Mouse (Mus musculus) stomach, embryonic 14.5 days (tissue): Measurements from ENCODE around the gene Dock9. TPM values are rescaled to one million over a fixed set of nuclear protein-coding genes. Genes with fewer than 3 reads are reported as not detected.
"Not testable (repeated sequence)": the region's sequence is repeated elsewhere in the genome, so short reads cannot be mapped to it uniquely, and the experiment has no call there.

Experiments
- ATAC-seq: fragments of 200-750 bp; cut with Nextera tagmentation; 2 replicates; pipeline ENCODE4 v1.8.0; 2017; ENCODE audit warnings: low read depth, moderate TSS enrichment; ENCODE audit not compliant: insufficient number of reproducible peaks, insufficient read depth, low FRiP score
- H3K27ac ChIP-seq: fragments of 300-500 bp; sonication (generic); 2 replicates; pipeline ENCODE4 v1.5.1; 2014; ENCODE audit warnings: mild to moderate bottlenecking, low read length, moderate library complexity, mixed read lengths
- H3K27me3 ChIP-seq: fragments of 300-500 bp; sonication (generic); 2 replicates; pipeline ENCODE4 v1.6.1; 2014; ENCODE audit warnings: low read length, control low read depth, mixed read lengths; ENCODE audit not compliant: control insufficient read depth, insufficient read depth
- H3K36me3 ChIP-seq: fragments of 300-500 bp; sonication (generic); 2 replicates; pipeline ENCODE4 v1.6.1; 2014; ENCODE audit warnings: mild to moderate bottlenecking, control low read depth, low read length, moderate library complexity, mixed read lengths; ENCODE audit not compliant: control insufficient read depth, insufficient read depth
- H3K4me1 ChIP-seq: fragments of 300-500 bp; sonication (generic); 2 replicates; pipeline ENCODE4 v1.6.1; 2014; ENCODE audit warnings: low read length, control low read depth, mixed read lengths; ENCODE audit not compliant: control insufficient read depth, insufficient read depth
- H3K4me2 ChIP-seq: fragments of 300-500 bp; sonication (generic); replicated peaks from 2 replicates; pipeline ENCODE4 v1.6.1; 2014; ENCODE audit warnings: low read depth, low read length, control low read depth
- H3K4me3 ChIP-seq: fragments of 300-500 bp; sonication (generic); 2 replicates; pipeline ENCODE4 v1.5.1; 2014; ENCODE audit warnings: low read depth, low read length, control low read depth
- H3K9ac ChIP-seq: fragments of 300-500 bp; sonication (generic); replicated peaks from 2 replicates; pipeline ENCODE4 v1.6.1; 2014; ENCODE audit warnings: low read depth, mild to moderate bottlenecking, control low read depth, low read length, moderate library complexity, mixed read lengths
- H3K9me3 ChIP-seq: fragments of 300-500 bp; sonication (generic); 2 replicates; pipeline ENCODE4 v1.6.1; 2016; ENCODE audit warnings: low read depth, low read length, control low read depth; ENCODE audit not compliant: control insufficient read depth
- WGBS: fragments of 180-500 bp; shearing (Covaris S2); extraction: QIAGEN DNeasy Blood & Tissue Kit; methylation state at CpG from one replicate; pipeline ENCODE4 v1.1.7; 2014; 5-methylcytosine and 5-hydroxymethylcytosine counted together
- polyA plus RNA-seq: library from polyadenylated mRNA; unstranded; fragments of >200 nt; fragmentation: Nextera tagmentation; extraction: Ambion mirVana; gene quantifications from 2 replicates; pipeline ENCODE4 v1.2.1, GENCODE M21; 2014

The Dock9 gene
- polyA plus RNA-seq, 1 experiment from 2014 or later = 28.0 TPM

DNA sequence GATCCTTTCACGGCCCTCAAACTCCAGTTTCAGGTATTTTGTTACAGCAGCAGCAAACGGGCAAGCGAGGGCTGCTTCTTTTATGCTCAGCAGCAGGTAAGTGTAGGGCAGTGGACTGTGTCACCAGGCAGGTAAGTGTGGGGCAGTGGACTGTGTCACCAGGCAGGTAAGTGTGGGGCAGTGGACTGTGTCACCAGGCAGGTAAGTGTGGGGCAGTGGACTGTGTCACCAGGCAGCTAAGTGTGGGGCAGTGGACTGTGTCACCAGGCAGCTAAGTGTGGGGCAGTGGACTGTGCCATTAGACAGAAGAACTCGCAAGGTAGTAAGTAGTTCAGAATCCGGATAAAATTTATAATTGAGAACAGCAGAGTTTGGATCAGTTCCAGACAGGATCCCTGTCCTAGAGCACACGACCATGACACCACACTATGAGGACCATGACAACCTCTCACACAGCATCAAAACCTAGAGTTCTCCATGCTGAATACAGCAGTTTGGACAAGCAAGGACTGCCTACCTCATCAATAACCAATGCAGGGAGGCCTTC, 173.6 kb downstream of the Dock9 start:
- not testable (repeated sequence) for ATAC-seq, H3K9me3 ChIP-seq, H3K27me3 ChIP-seq, H3K4me2 ChIP-seq, H3K27ac ChIP-seq, H3K4me3 ChIP-seq, H3K9ac ChIP-seq, H3K4me1 ChIP-seq
- peaks cover 26% of the 10 kb centered on the region; the same call in 1 of the 2 replicates for H3K36me3 ChIP-seq
- WGBS = 85% methylated on average over 6 of the region's 6 CpGs

GRCm38 (mm10) chr14:121621806-121622205, 175.8 kb downstream of the Dock9 start:
- no peak overlapping the region for H3K4me2 ChIP-seq
- H3K4me3 ChIP-seq = no peak overlapping the region
- H3K27me3 ChIP-seq = no peaks in the 10 kb centered on the region
- H3K36me3 ChIP-seq = peaks cover 18% of the 10 kb centered on the region; the same call in 1 of the 2 replicates
- WGBS = 95% methylated on average over 3 of the region's 3 CpGs
- H3K4me1 ChIP-seq = no peaks in the 10 kb centered on the region
- no peaks in the 10 kb centered on the region for H3K9me3 ChIP-seq
- no peak for ATAC-seq
- no peak overlapping the region for H3K27ac ChIP-seq
- no peak overlapping the region for H3K9ac ChIP-seq

DNA sequence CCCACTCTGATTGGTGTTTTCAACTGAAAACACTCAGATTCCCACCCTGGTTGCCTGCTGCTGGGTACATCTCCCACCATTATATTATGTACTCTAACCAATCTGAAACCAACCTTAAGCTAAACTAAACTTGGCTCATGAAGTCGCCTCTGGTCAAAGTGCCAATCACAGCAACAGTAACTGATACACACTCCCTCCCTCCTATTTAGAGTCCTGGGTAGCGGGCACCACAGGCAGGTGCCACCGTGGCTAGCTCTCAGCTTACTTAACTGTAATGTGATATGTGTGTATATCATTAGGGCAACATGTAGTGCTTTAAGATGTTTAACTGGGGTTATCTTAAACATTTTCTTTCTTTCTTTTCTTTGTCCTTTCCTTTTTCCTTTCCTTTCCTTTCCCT, 177.1 kb downstream of the Dock9 start:
- Histone ChIP-seq H3K4me1 (no peaks in the 10 kb centered on the region), H3K4me3 (no peak overlapping the region), H3K27me3 (no peaks in the 10 kb centered on the region), H3K36me3 (peaks cover 14% of the 10 kb centered on the region; the same call in 1 of the 2 replicates), H3K27ac (no peak overlapping the region), H3K4me2 (no peak overlapping the region), H3K9me3 (no peaks in the 10 kb centered on the region), H3K9ac (no peak overlapping the region)
- 75% methylated on average over 3 of the region's 3 CpGs for WGBS
- ATAC-seq = no peak

DNA sequence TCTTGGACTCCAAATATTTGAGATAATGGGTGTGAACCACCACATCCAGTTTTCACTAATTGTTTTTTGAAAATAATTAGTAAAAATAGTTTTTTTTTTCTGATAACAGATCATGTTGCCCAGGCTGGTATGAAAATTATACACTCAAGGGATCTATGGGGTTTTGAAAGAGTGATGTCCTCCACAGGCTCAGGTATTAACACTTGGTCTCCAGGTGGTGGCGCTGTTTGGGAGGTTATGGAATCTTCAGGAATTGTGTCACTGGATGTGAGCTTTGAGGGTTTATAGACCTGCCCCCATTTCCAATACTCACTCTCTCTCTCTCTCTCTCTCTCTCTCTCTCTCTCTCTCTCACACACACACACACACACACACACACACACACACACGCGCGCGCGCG, 177.5 kb downstream of the Dock9 start:
- ATAC-seq = no peak
- no peaks in the 10 kb centered on the region for H3K27me3 ChIP-seq
- WGBS = 89% methylated on average over 7 of the region's 7 CpGs
- H3K9ac ChIP-seq = no peak overlapping the region
- H3K27ac ChIP-seq = no peak overlapping the region
- peaks cover 10% of the 10 kb centered on the region; the same call in 1 of the 2 replicates for H3K36me3 ChIP-seq
- no peaks in the 10 kb centered on the region for H3K4me1 ChIP-seq
- no peaks in the 10 kb centered on the region for H3K9me3 ChIP-seq
- no peak overlapping the region for H3K4me2 ChIP-seq
- H3K4me3 ChIP-seq = no peak overlapping the region

GRCm38 (mm10) chr14:121617645-121618390, 179.8 kb downstream of the Dock9 start:
- H3K4me1 ChIP-seq = no peaks in the 10 kb centered on the region
- H3K27me3 ChIP-seq = no peaks in the 10 kb centered on the region
- H3K9ac ChIP-seq = no peak overlapping the region
- H3K9me3 ChIP-seq = no peaks in the 10 kb centered on the region
- ATAC-seq = no peak
- 76% methylated on average over 4 of the region's 4 CpGs for WGBS
- no peak overlapping the region for H3K4me3 ChIP-seq
- H3K36me3 ChIP-seq = peaks cover 10% of the 10 kb centered on the region; the same call in 1 of the 2 replicates
- no peak overlapping the region for H3K4me2 ChIP-seq
- H3K27ac ChIP-seq = no peak overlapping the region

DNA sequence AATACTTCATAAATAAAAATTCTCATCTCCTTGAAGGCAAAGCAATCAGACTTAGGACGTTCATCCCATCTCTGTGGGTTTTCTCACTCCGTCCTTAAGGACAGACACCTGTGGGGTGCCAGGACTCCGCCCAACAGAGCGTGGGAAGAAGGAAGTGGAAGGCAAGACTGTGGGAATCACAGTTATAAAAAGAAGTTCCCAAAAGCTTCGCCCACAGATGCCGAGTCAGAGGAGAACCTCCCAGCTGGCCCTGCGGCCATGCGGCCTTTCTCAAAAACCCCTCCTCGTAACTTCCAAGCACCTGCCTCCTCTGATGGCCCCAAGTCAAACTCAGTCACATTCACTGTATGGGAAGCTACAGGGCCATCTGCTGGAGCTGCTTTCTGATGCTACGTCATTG, 182.2 kb downstream of the Dock9 start:
- no peak overlapping the region for H3K27ac ChIP-seq
- no peak for ATAC-seq
- no peak overlapping the region for H3K9ac ChIP-seq
- no peak overlapping the region for H3K4me3 ChIP-seq
- no peaks in the 10 kb centered on the region for H3K4me1 ChIP-seq
- WGBS = 83% methylated on average over 10 of the region's 10 CpGs
- no peak overlapping the region for H3K4me2 ChIP-seq
- no peaks in the 10 kb centered on the region for H3K27me3 ChIP-seq
- no peaks in the 10 kb centered on the region for H3K9me3 ChIP-seq
- no peaks in the 10 kb centered on the region for H3K36me3 ChIP-seq

- WGBS = 80% methylated on average over 6 of the region's 6 CpGs
- Histone ChIP-seq H3K4me3 (no peak overlapping the region), H3K27me3 (no peaks in the 10 kb centered on the region), H3K4me1 (no peaks in the 10 kb centered on the region), H3K27ac (no peak overlapping the region), H3K36me3 (peaks cover 3% of the 10 kb centered on the region; the same call in 1 of the 2 replicates), H3K9ac (no peak overlapping the region), H3K4me2 (no peak overlapping the region), H3K9me3 (no peaks in the 10 kb centered on the region)
- no peak for ATAC-seq
These were observed 183.0 kb downstream of the Dock9 start for GRCm38 (mm10) chr14:121614461-121615170.

- Histone ChIP-seq H3K9me3 (no peaks in the 10 kb centered on the region), H3K27me3 (no peaks in the 10 kb centered on the region), H3K27ac (no peak overlapping the region), H3K36me3 (peaks cover 4% of the 10 kb centered on the region; the same call in 1 of the 2 replicates), H3K4me2 (no peak overlapping the region), H3K9ac (no peak overlapping the region), H3K4me1 (no peaks in the 10 kb centered on the region), H3K4me3 (no peak overlapping the region)
- WGBS = 71% methylated on average over 3 of the region's 3 CpGs
- no peak for ATAC-seq
These were observed 184.1 kb downstream of the Dock9 start for GRCm38 (mm10) chr14:121613490-121613889.
